Mouse (Mus musculus) heart, embryonic 11.5 days (tissue): ENCODE measurements around the gene Alpi. TPM values are rescaled to one million over a fixed set of nuclear protein-coding genes. Genes with fewer than 3 reads are reported as not detected.
A peak's percentile ranks its signal among the peaks of the same experiment; 100 is the strongest.

ENCODE experiments used
- ATAC-seq: fragments of 200-750 bp; cut with Nextera tagmentation; replicated peaks from 2 replicates; pipeline ENCODE4 v1.8.0; 2017; ENCODE audit warnings: moderate library complexity; ENCODE audit not compliant: insufficient number of reproducible peaks, low FRiP score, low TSS enrichment
- H3K27ac ChIP-seq: fragments of 300-500 bp; sonication (generic); 2 replicates; pipeline ENCODE4 v1.5.1; 2014; ENCODE audit warnings: mild to moderate bottlenecking, low read depth, low read length
- H3K27me3 ChIP-seq: fragments of 300-500 bp; sonication (generic); 2 replicates; pipeline ENCODE4 v1.6.1; 2014; ENCODE audit warnings: mild to moderate bottlenecking, low read length, mixed read lengths; ENCODE audit not compliant: control insufficient read depth, insufficient read depth
- H3K36me3 ChIP-seq: fragments of 300-500 bp; sonication (generic); 2 replicates; pipeline ENCODE4 v1.6.1; 2014; ENCODE audit warnings: mild to moderate bottlenecking, low read length, moderate library complexity, mixed read lengths; ENCODE audit not compliant: control insufficient read depth, insufficient read depth
- H3K4me1 ChIP-seq: fragments of 300-500 bp; sonication (generic); 2 replicates; pipeline ENCODE4 v1.6.1; 2014; ENCODE audit warnings: low read length; ENCODE audit not compliant: control insufficient read depth, insufficient read depth
- H3K4me2 ChIP-seq: fragments of 300-500 bp; sonication (generic); 2 replicates; pipeline ENCODE4 v1.6.1; 2014; ENCODE audit warnings: mild to moderate bottlenecking, moderate library complexity
- H3K4me3 ChIP-seq: fragments of 300-500 bp; sonication (generic); 2 replicates; pipeline ENCODE4 v1.5.1; 2014; ENCODE audit warnings: low read depth, low read length
- H3K9ac ChIP-seq: fragments of 300-500 bp; sonication (generic); 2 replicates; pipeline ENCODE4 v1.6.1; 2014; ENCODE audit warnings: mild to moderate bottlenecking, low read depth, low read length, moderate library complexity
- H3K9me3 ChIP-seq: fragments of 300-500 bp; sonication (generic); replicated peaks from 2 replicates; pipeline ENCODE4 v1.6.1; 2016; ENCODE audit warnings: low read length; ENCODE audit not compliant: control insufficient read depth
- whole genome bisulfite sequencing: fragments of 180-500 bp; shearing (Covaris S2); extraction: QIAGEN DNeasy Blood & Tissue Kit; methylation state at CpG from one replicate; pipeline ENCODE4 v1.1.7; 2014; ENCODE audit not compliant: insufficient replicate concordance; 5-methylcytosine and 5-hydroxymethylcytosine counted together
- polyA plus RNA-seq: library from polyadenylated mRNA; unstranded; fragments of >200 nt; fragmentation: Nextera tagmentation; extraction: Ambion mirVana; gene quantifications from 2 replicates; pipeline ENCODE4 v1.2.1, GENCODE M21; 2014

Alpi gene
- polyA plus RNA-seq, 1 experiment from 2014 or later: not detected

DNA sequence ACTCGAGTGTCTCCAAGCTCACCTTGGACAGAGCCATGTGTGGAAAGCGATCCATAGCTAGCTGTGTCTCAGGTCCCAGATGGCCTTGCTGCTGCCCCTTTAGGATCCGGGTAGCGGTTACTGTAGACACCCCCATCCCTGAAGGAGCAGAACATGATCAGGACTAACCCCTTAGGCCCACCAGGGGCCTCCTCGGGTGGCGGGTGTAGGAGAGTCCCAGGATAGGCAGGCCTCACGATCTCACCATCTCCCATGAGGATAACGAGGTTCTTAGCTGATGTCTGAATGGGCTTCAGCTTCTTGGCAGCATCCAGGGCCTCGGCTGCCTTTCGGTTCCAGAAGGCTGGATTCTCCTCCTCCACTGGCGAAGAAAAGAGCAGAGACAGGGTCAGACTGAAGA lies 12.2 kb downstream of the Alpi start:
- WGBS: 86% methylated on average over 11 of the region's 11 CpGs
- no peak overlapping the region for H3K4me3 ChIP-seq
- no peaks in the 10 kb centered on the region for H3K9me3 ChIP-seq
- H3K4me2 ChIP-seq: no peak overlapping the region
- ATAC-seq: no peak
- no peak overlapping the region for H3K9ac ChIP-seq
- H3K36me3 ChIP-seq: no peaks in the 10 kb centered on the region
- no peak overlapping the region for H3K27ac ChIP-seq
- no peaks in the 10 kb centered on the region for H3K27me3 ChIP-seq
- no peaks in the 10 kb centered on the region for H3K4me1 ChIP-seq

DNA sequence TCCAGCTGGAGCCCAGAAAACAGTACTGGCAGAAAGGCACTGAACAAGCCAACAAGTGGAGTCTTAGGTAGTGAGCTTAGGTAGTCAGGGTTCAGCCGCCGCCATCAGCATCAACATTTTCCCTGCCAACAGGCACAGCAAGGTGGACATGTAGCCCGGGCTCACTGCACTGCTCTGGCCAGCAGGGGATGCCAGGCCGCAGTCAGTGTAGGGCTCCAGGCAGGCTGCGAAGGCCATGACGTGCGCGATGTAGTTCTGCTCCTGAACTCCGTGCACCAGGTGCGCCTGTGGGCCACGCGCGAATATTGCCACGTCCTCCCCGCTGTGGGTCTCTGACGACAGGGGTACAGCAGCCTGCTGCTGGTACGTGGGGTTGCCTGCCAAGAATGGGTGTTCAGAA lies 14.4 kb downstream of the Alpi start:
- ATAC-seq: 0 out of 2 replicates have a peak, but pooled peaks have one; percentile 18
- Histone ChIP-seq H3K4me3 (no peak overlapping the region), H3K27ac (no peak overlapping the region), H3K27me3 (no peaks in the 10 kb centered on the region), H3K9me3 (no peaks in the 10 kb centered on the region), H3K4me1 (no peaks in the 10 kb centered on the region), H3K36me3 (no peaks in the 10 kb centered on the region), H3K9ac (no peak overlapping the region), H3K4me2 (no peak overlapping the region)
- 60% methylated on average over 17 of the region's 17 CpGs for WGBS

DNA sequence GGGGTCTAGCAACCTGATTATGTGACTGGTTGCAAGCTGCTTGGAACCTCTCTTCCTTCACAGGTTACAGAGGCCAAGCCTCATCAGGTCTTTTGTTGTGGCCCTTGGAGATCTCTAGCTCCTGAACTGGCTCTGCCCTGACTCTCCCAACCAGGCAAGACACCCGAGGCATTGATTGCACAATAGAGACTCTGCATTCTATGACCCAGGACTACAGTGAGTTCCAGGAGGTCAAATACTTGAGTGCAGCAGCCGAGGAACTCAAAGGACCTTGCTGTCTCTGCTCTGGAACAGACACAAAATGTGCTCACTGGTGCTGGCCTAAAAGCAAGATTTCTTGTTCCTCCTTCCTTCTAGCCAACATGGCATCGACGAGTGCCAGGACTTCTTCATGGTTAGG lies 15.2 kb downstream of the Alpi start:
- Histone ChIP-seq H3K36me3 (no peaks in the 10 kb centered on the region), H3K4me3 (no peak overlapping the region), H3K9ac (no peak overlapping the region), H3K4me1 (no peaks in the 10 kb centered on the region), H3K4me2 (no peak overlapping the region), H3K27ac (no peak overlapping the region), H3K27me3 (no peaks in the 10 kb centered on the region), H3K9me3 (no peaks in the 10 kb centered on the region)
- no peak for ATAC-seq
- WGBS: 73% methylated on average over 4 of the region's 4 CpGs

DNA sequence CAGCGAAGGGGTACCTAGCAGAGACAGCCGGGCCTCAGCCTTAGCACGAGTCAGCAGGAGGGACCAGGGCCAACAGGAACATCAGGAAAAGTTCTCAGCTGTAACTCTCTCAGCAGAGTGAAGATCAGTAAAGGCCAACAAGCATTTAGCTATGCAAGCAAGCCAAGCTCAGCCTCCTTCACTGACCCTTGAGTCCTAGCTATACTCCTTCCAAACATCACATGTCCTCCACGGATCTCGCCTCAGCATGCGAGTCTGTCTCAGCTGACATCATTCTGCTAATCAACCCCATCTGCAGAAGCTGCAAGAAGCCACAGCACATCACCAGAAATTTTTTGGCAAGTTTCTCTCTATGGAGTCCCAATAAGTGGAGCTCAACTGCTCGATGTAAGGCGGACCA lies 27.6 kb downstream of the Alpi start:
- 77% methylated on average over 8 of the region's 8 CpGs for WGBS
- Histone ChIP-seq H3K9ac (no peak overlapping the region), H3K4me1 (no peaks in the 10 kb centered on the region), H3K27ac (no peak overlapping the region), H3K27me3 (no peaks in the 10 kb centered on the region), H3K4me3 (no peak overlapping the region), H3K4me2 (no peak overlapping the region), H3K36me3 (no peaks in the 10 kb centered on the region), H3K9me3 (no peaks in the 10 kb centered on the region)
- ATAC-seq: no peak

DNA sequence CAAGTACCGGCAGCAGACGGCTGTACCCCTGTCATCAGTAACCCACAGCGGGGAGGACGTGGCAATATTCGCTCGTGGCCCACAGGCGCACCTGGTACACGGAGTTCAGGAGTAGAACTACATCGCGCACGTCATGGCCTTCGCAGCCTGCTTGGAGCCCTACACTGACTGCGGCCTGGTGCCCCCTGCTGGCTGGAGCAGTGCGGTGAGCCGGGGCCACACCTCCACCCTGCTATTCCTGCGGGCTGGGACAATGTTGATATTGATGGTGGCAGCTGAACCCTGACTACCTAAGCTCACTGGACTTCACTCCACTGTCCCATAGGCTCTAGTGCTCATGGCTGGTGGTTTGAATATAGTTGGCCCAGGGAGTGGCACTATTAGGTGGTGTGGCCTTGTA lies 30.7 kb downstream of the Alpi start:
- no peak overlapping the region for H3K9ac ChIP-seq
- no peaks in the 10 kb centered on the region for H3K27me3 ChIP-seq
- H3K27ac ChIP-seq: no peak overlapping the region
- H3K9me3 ChIP-seq: no peaks in the 10 kb centered on the region
- no peak overlapping the region for H3K4me2 ChIP-seq
- 40% methylated on average over 16 of the region's 16 CpGs for WGBS
- no peaks in the 10 kb centered on the region for H3K4me1 ChIP-seq
- no peak overlapping the region for H3K4me3 ChIP-seq
- ATAC-seq: 0 out of 2 replicates have a peak, but pooled peaks have one; percentile 33
- H3K36me3 ChIP-seq: no peaks in the 10 kb centered on the region

DNA sequence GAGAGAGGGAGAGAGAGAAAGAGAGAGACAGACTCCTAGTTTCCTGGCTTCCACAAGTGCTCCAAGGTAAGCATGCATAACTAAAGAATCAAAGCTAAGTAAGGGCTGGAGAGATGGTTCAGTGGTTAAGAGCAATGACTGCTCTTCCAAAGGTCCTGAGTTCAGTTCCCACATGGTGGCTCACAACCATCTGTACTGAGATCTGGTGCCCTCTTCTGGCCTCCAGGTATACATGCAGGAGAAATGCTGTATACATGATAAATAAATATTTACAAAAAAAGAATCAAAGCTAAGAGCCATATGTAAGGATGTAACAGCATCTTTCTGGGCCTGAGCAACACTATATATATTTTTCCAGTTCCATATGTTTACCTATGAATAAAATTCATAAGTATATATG lies 40.5 kb downstream of the Alpi start:
- H3K4me1 ChIP-seq: no peaks in the 10 kb centered on the region
- no peak for ATAC-seq
- no peak overlapping the region for H3K4me3 ChIP-seq
- H3K27me3 ChIP-seq: no peaks in the 10 kb centered on the region
- H3K36me3 ChIP-seq: no peaks in the 10 kb centered on the region
- H3K9ac ChIP-seq: no peak overlapping the region
- no peak overlapping the region for H3K27ac ChIP-seq
- no peak overlapping the region for H3K4me2 ChIP-seq
- no peaks in the 10 kb centered on the region for H3K9me3 ChIP-seq

DNA sequence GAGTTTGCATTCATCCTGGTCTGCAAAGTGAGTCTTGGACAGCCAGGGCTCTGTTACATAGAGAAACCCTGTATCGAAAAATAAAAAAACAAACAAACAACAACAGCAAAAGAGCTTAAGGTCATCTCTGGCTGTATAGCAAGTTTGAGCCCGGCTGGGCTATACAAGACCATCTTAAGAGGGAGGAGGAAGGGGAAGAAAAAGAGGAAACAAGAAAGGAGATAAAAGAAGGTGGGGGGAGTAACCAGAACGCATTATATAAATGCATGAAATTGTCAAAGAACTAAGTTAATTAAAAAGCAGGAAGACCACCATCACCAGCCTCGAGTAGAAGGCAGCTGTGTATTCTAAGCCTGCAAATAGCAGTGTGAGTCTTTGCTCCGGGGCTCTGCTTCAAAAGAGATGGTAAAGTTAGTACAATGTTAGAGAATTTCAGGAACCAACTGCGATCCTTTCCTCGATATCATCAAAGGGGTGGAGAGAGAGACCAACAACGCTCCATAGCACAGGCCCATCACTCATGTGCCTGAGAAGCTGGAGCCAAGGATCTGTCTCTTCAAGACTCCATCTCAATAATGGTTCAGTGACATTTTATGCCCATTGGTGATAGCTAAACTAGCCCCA lies 42.3 kb downstream of the Alpi start:
- no peaks in the 10 kb centered on the region for H3K9me3 ChIP-seq
- no peak for ATAC-seq

DNA sequence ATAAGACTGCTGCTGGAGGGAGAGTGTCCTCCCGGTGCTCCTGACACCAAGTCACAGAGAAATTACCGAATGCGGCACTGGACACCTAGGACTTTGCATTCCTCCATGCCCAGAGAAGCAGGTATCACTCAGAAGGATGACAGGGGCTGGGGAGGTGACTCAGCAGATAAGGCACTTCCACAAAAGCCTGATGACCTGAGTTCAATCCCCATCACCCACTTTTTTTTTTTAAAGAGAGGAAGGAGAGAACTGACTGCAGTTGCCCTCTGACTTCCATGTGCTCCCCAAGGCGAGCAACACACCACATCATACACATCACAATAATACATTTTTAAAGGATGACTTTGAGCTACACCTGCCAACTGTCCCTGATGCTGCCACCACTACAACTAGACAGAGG lies 44.3 kb downstream of the Alpi start:
- no peaks in the 10 kb centered on the region for H3K9me3 ChIP-seq
- H3K4me1 ChIP-seq: no peaks in the 10 kb centered on the region
- 74% methylated on average over 4 of the region's 4 CpGs for WGBS
- no peak overlapping the region for H3K4me2 ChIP-seq
- ATAC-seq: no peak
- H3K27me3 ChIP-seq: no peaks in the 10 kb centered on the region
- H3K36me3 ChIP-seq: no peaks in the 10 kb centered on the region
- no peak overlapping the region for H3K9ac ChIP-seq
- no peak overlapping the region for H3K4me3 ChIP-seq
- H3K27ac ChIP-seq: no peak overlapping the region

More for the DNA sequence above, 42.3 kb downstream of the Alpi start:
- 69% methylated on average over 8 of the region's 8 CpGs for WGBS
- Histone ChIP-seq H3K27me3 (no peaks in the 10 kb centered on the region), H3K27ac (no peak overlapping the region), H3K4me1 (no peaks in the 10 kb centered on the region), H3K4me2 (no peak overlapping the region), H3K36me3 (no peaks in the 10 kb centered on the region), H3K4me3 (no peak overlapping the region), H3K9ac (no peak overlapping the region)

DNA sequence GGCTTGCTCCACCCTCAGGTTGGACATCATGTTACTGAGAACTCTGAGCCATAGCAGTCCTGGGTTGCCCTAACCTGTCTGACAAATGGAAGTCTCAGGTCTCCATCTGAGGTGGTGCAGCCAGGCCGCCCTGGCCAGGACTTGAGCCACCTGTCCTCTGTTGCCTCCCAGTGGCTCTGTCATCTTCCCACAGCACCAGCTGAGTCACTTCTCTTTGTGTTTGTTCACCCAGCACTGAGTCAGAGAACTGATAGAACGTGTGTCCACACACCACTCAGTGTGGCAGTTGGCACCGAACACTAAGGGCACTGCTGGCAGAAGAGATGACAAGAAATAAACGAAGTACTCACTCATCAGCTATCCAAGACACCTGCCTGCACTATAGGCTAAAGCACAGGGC lies 50.0 kb downstream of the Alpi start:
- no peak for ATAC-seq
- H3K27me3 ChIP-seq: no peaks in the 10 kb centered on the region
- no peaks in the 10 kb centered on the region for H3K36me3 ChIP-seq
- no peaks in the 10 kb centered on the region for H3K9me3 ChIP-seq
- H3K9ac ChIP-seq: no peak overlapping the region
- no peak overlapping the region for H3K27ac ChIP-seq
- WGBS: 70% methylated on average over 4 of the region's 4 CpGs
- no peak overlapping the region for H3K4me3 ChIP-seq
- no peaks in the 10 kb centered on the region for H3K4me1 ChIP-seq
- no peak overlapping the region for H3K4me2 ChIP-seq
